Mouse (Mus musculus): ENCODE data around the gene Spata2. TPM values are rescaled to one million over a fixed set of nuclear protein-coding genes. Genes with fewer than 3 reads are reported as not detected.
A peak's percentile ranks its signal among the peaks of the same experiment; 100 is the strongest.

The Spata2 gene
- polyA plus RNA-seq, 1 experiment from 2014 or later = 22.1 TPM

DNA sequence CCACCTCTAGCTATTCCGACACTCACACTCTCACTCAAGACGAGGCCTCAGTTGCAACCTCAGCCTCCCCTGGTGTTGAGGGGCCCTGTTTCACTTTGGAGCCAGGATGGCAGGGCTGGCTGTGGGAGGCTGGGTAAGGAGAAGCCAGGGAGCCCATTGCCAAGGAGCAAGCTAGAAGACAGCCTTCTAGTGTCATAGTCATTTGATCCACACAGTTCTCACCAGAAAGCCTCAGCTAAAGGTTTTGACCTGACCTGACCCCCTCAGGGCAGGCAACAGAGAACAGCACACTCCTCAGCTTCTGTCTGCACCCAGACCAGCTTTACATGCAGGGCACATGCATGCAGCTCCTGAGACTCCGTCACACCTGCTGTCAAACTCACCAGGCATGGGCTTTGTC is 26.7 kb downstream of the Spata2 start:
- H3K9ac ChIP-seq (ENCODE audit: low read length) = no peak overlapping the region
- peaks cover 58% of the 10 kb centered on the region for H3K36me3 ChIP-seq (ENCODE audit: control insufficient read depth, insufficient read depth, low read length)
- ATAC-seq (no peak), DNase-seq (ENCODE audit: low spot score) (no peak)
- H3K4me1 ChIP-seq (ENCODE audit: control insufficient read depth, insufficient read depth, low read length) = no peaks in the 10 kb centered on the region
- H3K4me2 ChIP-seq (ENCODE audit: low read length) = no peak overlapping the region
- no peak overlapping the region for H3K27ac ChIP-seq (ENCODE audit: low read depth, low read length)
- H3K27me3 ChIP-seq (replicated peaks; ENCODE audit: control insufficient read depth, insufficient read depth, low read length) = no peaks in the 10 kb centered on the region
- H3K9me3 ChIP-seq (replicated peaks; ENCODE audit: control insufficient read depth, low read length) = no peaks in the 10 kb centered on the region
- no peak overlapping the region for H3K4me3 ChIP-seq (ENCODE audit: low read depth, low read length)
- WGBS = 95% methylated on average over 3 of the region's 3 CpGs

DNA sequence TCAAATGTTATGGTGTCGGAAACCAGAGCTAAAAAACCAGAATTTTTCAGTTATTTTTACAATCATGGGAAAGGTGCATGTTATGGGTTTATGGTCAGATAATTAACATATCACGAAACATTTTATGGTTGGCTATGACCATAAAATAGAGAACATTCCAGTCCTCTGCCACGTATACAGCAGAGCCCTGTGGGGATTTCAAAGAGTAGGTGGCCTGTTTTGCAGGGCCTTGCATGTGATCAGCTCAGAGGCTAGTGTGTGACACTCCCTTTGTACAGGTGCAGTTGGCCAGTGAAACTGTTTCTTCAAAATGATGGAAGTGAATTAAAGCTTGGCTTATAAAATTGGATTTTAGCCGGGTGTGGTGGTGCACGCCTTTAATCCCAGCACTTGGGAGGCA is 28.9 kb downstream of the Spata2 start:
- Histone ChIP-seq H3K4me2 (ENCODE audit: low read length) (no peak overlapping the region), H3K4me1 (ENCODE audit: control insufficient read depth, insufficient read depth, low read length) (no peaks in the 10 kb centered on the region), H3K27ac (ENCODE audit: low read depth, low read length) (no peak overlapping the region), H3K27me3 (replicated peaks; ENCODE audit: control insufficient read depth, insufficient read depth, low read length) (no peaks in the 10 kb centered on the region), H3K36me3 (ENCODE audit: control insufficient read depth, insufficient read depth, low read length) (peaks cover 61% of the 10 kb centered on the region), H3K4me3 (ENCODE audit: low read depth, low read length) (no peak overlapping the region), H3K9me3 (replicated peaks; ENCODE audit: control insufficient read depth, low read length) (no peaks in the 10 kb centered on the region), H3K9ac (ENCODE audit: low read length) (no peak overlapping the region)
- DNase-seq (ENCODE audit: low spot score) (no peak), ATAC-seq (no peak)
- WGBS = 93% methylated on average over 5 of the region's 5 CpGs

DNA sequence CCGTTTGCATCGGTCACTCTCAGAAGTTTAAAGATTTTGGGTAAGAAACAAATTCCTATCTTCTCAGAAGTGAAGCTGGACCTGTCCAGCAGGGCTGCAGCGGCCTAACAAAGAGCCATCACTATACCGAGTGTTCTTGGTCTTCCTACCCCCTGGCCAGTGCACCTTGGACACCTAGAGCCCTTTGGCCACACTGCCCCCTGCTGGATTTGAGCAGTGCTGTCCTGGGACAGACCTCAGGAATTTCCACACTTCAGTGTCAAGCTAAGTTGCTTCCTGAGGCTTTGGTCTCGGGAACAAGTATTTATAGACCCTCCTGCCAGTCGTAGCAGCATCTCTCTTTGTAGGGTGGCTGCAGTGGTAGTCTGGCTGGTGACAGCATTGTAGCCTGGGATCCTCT is 29.7 kb downstream of the Spata2 start:
- WGBS = 64% methylated on average over 6 of the region's 6 CpGs
- Histone ChIP-seq H3K36me3 (ENCODE audit: control insufficient read depth, insufficient read depth, low read length) (peaks cover 62% of the 10 kb centered on the region), H3K9ac (ENCODE audit: low read length) (no peak overlapping the region), H3K27me3 (replicated peaks; ENCODE audit: control insufficient read depth, insufficient read depth, low read length) (no peaks in the 10 kb centered on the region), H3K9me3 (replicated peaks; ENCODE audit: control insufficient read depth, low read length) (no peaks in the 10 kb centered on the region), H3K27ac (ENCODE audit: low read depth, low read length) (no peak overlapping the region), H3K4me3 (ENCODE audit: low read depth, low read length) (no peak overlapping the region), H3K4me2 (ENCODE audit: low read length) (no peak overlapping the region), H3K4me1 (ENCODE audit: control insufficient read depth, insufficient read depth, low read length) (no peaks in the 10 kb centered on the region)
- DNase-seq (ENCODE audit: low spot score) (peak; percentile 53), ATAC-seq (no peak)

DNA sequence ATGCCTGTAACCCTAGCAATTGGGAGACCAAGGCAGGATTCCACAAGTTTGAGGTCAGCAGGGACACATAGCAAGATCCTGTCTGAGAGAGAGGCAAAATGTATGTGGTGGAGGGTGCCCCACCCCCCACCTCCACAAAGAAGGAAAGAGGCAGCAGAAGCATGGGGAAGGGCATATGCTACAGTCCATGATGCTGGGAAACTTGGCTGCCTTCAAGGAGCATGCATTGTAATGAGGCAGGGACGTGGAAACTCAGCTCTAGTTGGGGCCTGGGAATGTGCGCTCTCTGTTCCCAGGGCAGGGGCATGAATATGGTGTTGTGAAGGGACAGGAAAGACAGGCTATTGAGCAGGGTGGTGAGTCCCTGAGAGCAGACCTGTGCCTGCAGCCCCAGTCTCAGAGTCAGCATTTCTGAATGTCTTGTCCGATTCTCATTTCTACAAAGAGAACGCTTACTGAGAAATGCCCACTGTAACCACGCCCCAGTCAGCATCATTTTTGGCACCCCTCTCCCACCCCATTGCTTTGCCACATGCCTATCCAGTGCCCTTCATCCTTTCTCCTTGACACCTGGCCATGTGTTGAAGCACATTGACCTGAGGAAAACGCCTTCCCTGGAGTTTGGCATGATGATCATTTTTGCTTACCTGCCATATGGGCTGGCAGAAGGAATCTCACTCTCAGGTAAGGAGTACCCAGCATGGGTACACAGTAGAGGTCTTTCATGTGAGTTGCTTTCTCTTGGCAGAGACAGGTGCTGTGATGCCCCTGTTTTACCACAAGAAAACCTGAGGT is 33.4 kb downstream of the Spata2 start:
- H3K4me2 ChIP-seq (ENCODE audit: low read length) = no peak overlapping the region
- 91% methylated on average over 6 of the region's 6 CpGs for WGBS
- H3K36me3 ChIP-seq (ENCODE audit: control insufficient read depth, insufficient read depth, low read length) = peaks cover 69% of the 10 kb centered on the region
- H3K9me3 ChIP-seq (replicated peaks; ENCODE audit: control insufficient read depth, low read length) = no peaks in the 10 kb centered on the region
- no peak overlapping the region for H3K27ac ChIP-seq (ENCODE audit: low read depth, low read length)
- H3K9ac ChIP-seq (ENCODE audit: low read length) = no peak overlapping the region
- H3K27me3 ChIP-seq (replicated peaks; ENCODE audit: control insufficient read depth, insufficient read depth, low read length) = no peaks in the 10 kb centered on the region
- no peak for DNase-seq (ENCODE audit: low spot score)
- no peak for ATAC-seq
- H3K4me3 ChIP-seq (ENCODE audit: low read depth, low read length) = no peak overlapping the region
- H3K4me1 ChIP-seq (ENCODE audit: control insufficient read depth, insufficient read depth, low read length) = no peaks in the 10 kb centered on the region

DNA sequence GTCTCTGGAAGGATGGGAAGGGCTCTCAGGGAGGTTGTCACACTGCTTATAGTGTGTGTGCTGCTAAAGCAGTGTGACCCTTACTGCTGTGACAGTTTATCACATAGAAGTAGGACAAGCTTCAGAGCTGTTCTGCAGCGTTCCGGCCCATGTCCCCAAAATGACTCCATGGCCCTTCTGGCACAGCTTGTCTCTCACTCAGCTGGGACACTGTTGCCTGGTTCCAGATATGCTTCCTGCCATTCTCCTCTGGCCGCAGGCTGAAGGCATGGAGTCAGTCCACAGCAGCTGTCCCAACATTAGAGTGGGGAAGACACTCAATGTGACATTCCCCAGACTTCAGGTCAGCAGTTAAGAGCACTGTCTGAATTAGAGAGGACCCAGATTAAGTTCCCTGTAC is 34.1 kb downstream of the Spata2 start:
- 98% methylated on average over 3 of the region's 3 CpGs for WGBS
- H3K27me3 ChIP-seq (replicated peaks; ENCODE audit: control insufficient read depth, insufficient read depth, low read length) = no peaks in the 10 kb centered on the region
- H3K27ac ChIP-seq (ENCODE audit: low read depth, low read length) = no peak overlapping the region
- H3K9me3 ChIP-seq (replicated peaks; ENCODE audit: control insufficient read depth, low read length) = no peaks in the 10 kb centered on the region
- H3K4me2 ChIP-seq (ENCODE audit: low read length) = no peak overlapping the region
- H3K9ac ChIP-seq (ENCODE audit: low read length) = no peak overlapping the region
- no peak for DNase-seq (ENCODE audit: low spot score)
- peaks cover 77% of the 10 kb centered on the region for H3K36me3 ChIP-seq (ENCODE audit: control insufficient read depth, insufficient read depth, low read length)
- no peaks in the 10 kb centered on the region for H3K4me1 ChIP-seq (ENCODE audit: control insufficient read depth, insufficient read depth, low read length)
- ATAC-seq = no peak
- H3K4me3 ChIP-seq (ENCODE audit: low read depth, low read length) = no peak overlapping the region

DNA sequence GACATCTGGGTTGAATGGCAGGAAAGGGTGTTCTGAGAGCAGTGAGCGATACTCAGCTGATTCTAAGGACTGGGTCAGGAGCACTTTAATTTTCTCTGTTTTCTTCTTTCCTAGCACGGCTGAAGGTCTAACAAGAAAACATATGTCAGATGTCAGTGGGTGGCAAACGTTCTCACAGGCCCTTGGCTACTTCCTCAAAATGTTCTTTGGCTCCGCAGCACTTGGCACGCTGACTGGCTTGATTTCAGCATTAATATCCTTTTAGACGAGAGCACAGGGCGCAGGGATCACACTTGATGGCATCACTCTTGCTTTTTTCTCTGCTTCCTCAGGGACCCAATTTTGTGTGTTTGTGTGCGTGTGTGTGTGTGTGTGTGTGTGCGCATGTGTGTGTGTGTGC is 35.5 kb downstream of the Spata2 start:
- H3K9me3 ChIP-seq (replicated peaks; ENCODE audit: control insufficient read depth, low read length) = no peaks in the 10 kb centered on the region
- H3K4me2 ChIP-seq (ENCODE audit: low read length) = no peak overlapping the region
- H3K27me3 ChIP-seq (replicated peaks; ENCODE audit: control insufficient read depth, insufficient read depth, low read length) = no peaks in the 10 kb centered on the region
- DNase-seq (ENCODE audit: low spot score) = no peak
- no peak overlapping the region for H3K27ac ChIP-seq (ENCODE audit: low read depth, low read length)
- H3K4me3 ChIP-seq (ENCODE audit: low read depth, low read length) = no peak overlapping the region
- 91% methylated on average over 9 of the region's 9 CpGs for WGBS
- ATAC-seq = no peak
- no peaks in the 10 kb centered on the region for H3K4me1 ChIP-seq (ENCODE audit: control insufficient read depth, insufficient read depth, low read length)
- H3K36me3 ChIP-seq (ENCODE audit: control insufficient read depth, insufficient read depth, low read length) = peaks cover 86% of the 10 kb centered on the region
- H3K9ac ChIP-seq (ENCODE audit: low read length) = no peak overlapping the region

GRCm38 (mm10) chr2:167456361-167457020 is 36.2 kb downstream of the Spata2 start:
- H3K36me3 ChIP-seq (ENCODE audit: control insufficient read depth, insufficient read depth, low read length) = peaks cover 83% of the 10 kb centered on the region
- no peak overlapping the region for H3K4me3 ChIP-seq (ENCODE audit: low read depth, low read length)
- no peaks in the 10 kb centered on the region for H3K9me3 ChIP-seq (replicated peaks; ENCODE audit: control insufficient read depth, low read length)
- no peak for DNase-seq (ENCODE audit: low spot score)
- H3K9ac ChIP-seq (ENCODE audit: low read length) = no peak overlapping the region
- H3K4me2 ChIP-seq (ENCODE audit: low read length) = no peak overlapping the region
- H3K4me1 ChIP-seq (ENCODE audit: control insufficient read depth, insufficient read depth, low read length) = no peaks in the 10 kb centered on the region
- no peaks in the 10 kb centered on the region for H3K27me3 ChIP-seq (replicated peaks; ENCODE audit: control insufficient read depth, insufficient read depth, low read length)
- H3K27ac ChIP-seq (ENCODE audit: low read depth, low read length) = no peak overlapping the region
- no peak for ATAC-seq
- 80% methylated on average over 5 of the region's 5 CpGs for WGBS

GRCm38 (mm10) chr2:167453814-167454213 is 38.9 kb downstream of the Spata2 start:
- H3K4me2 ChIP-seq (ENCODE audit: low read length) = no peak overlapping the region
- 60% methylated on average over 3 of the region's 3 CpGs for WGBS
- H3K9me3 ChIP-seq (replicated peaks; ENCODE audit: control insufficient read depth, low read length) = no peaks in the 10 kb centered on the region
- H3K4me1 ChIP-seq (ENCODE audit: control insufficient read depth, insufficient read depth, low read length) = no peaks in the 10 kb centered on the region
- DNase-seq (ENCODE audit: low spot score) (peak; percentile 51), ATAC-seq (no peak)
- H3K36me3 ChIP-seq (ENCODE audit: control insufficient read depth, insufficient read depth, low read length) = peaks cover 81% of the 10 kb centered on the region
- no peak overlapping the region for H3K9ac ChIP-seq (ENCODE audit: low read length)
- no peak overlapping the region for H3K4me3 ChIP-seq (ENCODE audit: low read depth, low read length)
- no peak overlapping the region for H3K27ac ChIP-seq (ENCODE audit: low read depth, low read length)
- H3K27me3 ChIP-seq (replicated peaks; ENCODE audit: control insufficient read depth, insufficient read depth, low read length) = no peaks in the 10 kb centered on the region

DNA sequence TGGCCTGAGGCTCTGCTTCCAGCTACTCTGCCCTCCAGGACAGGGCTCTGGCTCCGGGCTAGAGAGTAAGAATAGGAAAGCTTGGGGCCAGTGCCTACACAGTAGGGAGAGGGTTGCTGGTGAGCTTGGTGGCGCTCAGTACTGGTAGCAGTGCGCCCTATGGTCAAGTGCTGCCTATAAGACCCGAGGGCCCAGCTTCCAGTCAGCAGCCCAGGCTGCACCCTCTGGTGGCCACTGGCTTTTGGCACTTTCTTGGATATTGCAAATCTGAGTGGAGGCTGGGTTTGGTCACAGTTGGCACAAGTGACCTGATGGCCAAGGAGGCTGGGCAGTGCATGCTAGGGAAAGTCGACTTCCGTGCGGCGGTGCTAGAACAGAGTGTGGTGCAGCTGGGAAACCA is 42.0 kb downstream of the Spata2 start:
- Histone ChIP-seq H3K9ac (ENCODE audit: low read length) (no peak overlapping the region), H3K4me1 (ENCODE audit: control insufficient read depth, insufficient read depth, low read length) (no peaks in the 10 kb centered on the region), H3K27ac (ENCODE audit: low read depth, low read length) (no peak overlapping the region), H3K4me2 (ENCODE audit: low read length) (no peak overlapping the region), H3K9me3 (replicated peaks; ENCODE audit: control insufficient read depth, low read length) (no peaks in the 10 kb centered on the region), H3K27me3 (replicated peaks; ENCODE audit: control insufficient read depth, insufficient read depth, low read length) (no peaks in the 10 kb centered on the region), H3K36me3 (ENCODE audit: control insufficient read depth, insufficient read depth, low read length) (peaks cover 74% of the 10 kb centered on the region), H3K4me3 (ENCODE audit: low read depth, low read length) (no peak overlapping the region)
- 92% methylated on average over 8 of the region's 8 CpGs for WGBS
- no peak for DNase-seq (ENCODE audit: low spot score)
- ATAC-seq = no peak
